Mouse (Mus musculus): ENCODE data around the gene Olfr272.
A peak's percentile ranks its signal among the peaks of the same experiment; 100 is the strongest.

The Olfr272 gene

GRCm38 (mm10) chr4:52919078-52919477 is at the start of gene Olfr272:
TSS of gene Olfr272 (minus strand) at chr4:52919178.
- no peak for DNase-seq (ENCODE audit: low spot score)

GRCm38 (mm10) chr4:52964247-52964646 is 45.3 kb upstream of the Olfr272 start, which contains the start of gene Olfr270:
TSS of gene Olfr270 (plus strand) at chr4:52964547.
- DNase-seq (ENCODE audit: low spot score): no peak

GRCm38 (mm10) chr4:52958693-52959092 is 39.7 kb upstream of the Olfr272 start:
- DNase-seq (ENCODE audit: low spot score): peak; percentile 11

GRCm38 (mm10) chr4:52949005-52949404 is 30.0 kb upstream of the Olfr272 start:
- DNase-seq (ENCODE audit: low spot score): no peak

GRCm38 (mm10) chr4:52946665-52947064 is 27.7 kb upstream of the Olfr272 start:
- DNase-seq (ENCODE audit: low spot score): no peak

- DNase-seq (ENCODE audit: low spot score): no peak
These were observed 11.5 kb upstream of the Olfr272 start for GRCm38 (mm10) chr4:52930480-52930879.

GRCm38 (mm10) chr4:52917311-52917688 is 1.7 kb downstream of the Olfr272 start:
- DNase-seq (ENCODE audit: low spot score): no peak

- peak; percentile 2 for DNase-seq (ENCODE audit: low spot score)
These were observed 2.2 kb downstream of the Olfr272 start for GRCm38 (mm10) chr4:52916659-52917310.

- DNase-seq (ENCODE audit: low spot score): no peak
These were observed 6.6 kb downstream of the Olfr272 start for GRCm38 (mm10) chr4:52912409-52912808.

- DNase-seq (ENCODE audit: low spot score): no peak
These were observed 9.4 kb downstream of the Olfr272 start for GRCm38 (mm10) chr4:52909542-52909941.

GRCm38 (mm10) chr4:52864156-52864555 is 54.8 kb downstream of the Olfr272 start:
- no peak for DNase-seq (ENCODE audit: low spot score)
